Mouse (Mus musculus) heart, adult 11 months (tissue): ENCODE results near the gene Dirc2.

Experiments
- DNase-seq: peaks from one replicate; pipeline ENCODE4 v3.0.0; 2022

Gene Dirc2

GRCm38 (mm10) chr16:35768785-35769642, at the start of gene Dirc2:
Dirc2 (minus strand) TSS chr16:35769356.
- DNase-seq = peak; percentile 99

DNA sequence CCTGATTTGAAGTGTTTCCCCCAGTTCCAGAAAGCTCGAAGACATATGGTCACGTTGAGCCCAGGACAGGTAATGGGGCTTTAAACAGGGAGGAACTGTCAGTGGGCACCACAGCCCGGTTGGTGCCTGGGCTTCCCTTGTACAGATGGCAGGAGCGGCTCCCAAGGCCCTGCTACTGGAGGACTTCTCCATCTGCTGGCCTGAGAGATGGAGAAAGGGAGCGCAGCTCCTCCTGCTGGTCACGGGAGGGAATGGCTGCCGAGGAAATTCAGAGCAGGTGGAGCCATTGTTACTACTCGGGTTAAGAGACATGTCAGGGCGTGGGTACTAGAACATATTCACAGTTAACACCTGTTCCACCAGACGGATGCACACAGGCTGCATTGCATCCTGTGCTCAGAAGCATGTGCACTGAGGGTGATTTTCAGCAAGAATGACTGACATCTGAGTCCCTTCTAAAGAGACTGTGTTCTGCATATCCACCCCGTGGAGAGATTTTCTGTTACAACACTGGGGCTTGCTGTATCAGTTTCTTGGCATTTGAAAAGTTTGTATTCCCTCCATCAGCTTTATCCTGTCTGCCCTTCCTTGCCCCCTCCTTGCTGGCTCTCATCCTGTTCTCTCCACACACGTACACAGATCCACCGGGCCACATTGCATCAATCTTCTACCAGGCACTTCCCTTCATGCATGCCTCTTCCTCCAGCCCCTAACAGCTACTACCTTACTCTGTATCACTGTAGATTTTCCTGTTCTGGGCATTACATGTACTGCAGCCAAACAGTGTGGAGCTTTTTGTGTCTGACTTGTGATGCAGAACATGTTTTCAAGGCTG, 48.3 kb upstream of the Dirc2 start:
- peak; percentile 96 for DNase-seq

DNA sequence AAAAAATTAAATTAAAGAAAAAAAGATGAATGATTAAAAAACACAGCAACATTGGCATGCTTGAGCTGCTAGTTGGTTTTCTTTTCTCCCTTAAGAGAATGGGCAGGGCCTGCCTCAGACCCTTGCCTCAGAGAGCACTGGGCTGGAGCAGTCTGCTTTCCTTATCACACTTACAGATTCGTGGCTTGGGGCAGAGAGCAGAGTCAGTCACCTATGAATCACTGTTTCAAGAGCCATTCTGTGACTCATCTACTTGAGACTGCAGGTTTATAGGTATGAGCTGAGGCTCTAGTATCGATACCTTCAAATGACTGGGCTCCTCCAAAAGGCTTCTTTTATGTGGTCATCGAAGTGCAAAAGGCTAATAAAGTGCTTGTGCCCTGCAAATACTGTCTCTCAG, 44.0 kb upstream of the Dirc2 start:
- DNase-seq = no peak

DNA sequence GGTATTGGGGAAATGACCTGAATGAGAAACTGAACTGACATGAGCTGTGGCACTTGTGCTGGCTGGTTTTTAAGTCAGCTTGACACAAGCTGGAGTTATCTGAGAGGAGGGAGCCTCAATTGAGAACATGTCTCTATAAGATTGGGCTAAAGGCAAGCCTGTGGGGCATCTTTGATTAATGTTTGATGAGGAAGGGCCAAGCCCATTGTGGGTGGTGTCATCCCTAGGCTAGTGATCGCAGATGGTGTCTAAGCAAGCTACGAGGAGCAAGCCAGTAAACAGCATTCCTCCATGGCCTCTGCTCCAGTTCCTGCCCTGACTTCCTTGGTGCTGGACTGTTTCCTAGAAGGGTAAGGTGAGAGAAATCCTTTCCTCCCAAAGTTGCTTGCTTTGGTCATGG, 39.7 kb upstream of the Dirc2 start:
- no peak for DNase-seq

DNA sequence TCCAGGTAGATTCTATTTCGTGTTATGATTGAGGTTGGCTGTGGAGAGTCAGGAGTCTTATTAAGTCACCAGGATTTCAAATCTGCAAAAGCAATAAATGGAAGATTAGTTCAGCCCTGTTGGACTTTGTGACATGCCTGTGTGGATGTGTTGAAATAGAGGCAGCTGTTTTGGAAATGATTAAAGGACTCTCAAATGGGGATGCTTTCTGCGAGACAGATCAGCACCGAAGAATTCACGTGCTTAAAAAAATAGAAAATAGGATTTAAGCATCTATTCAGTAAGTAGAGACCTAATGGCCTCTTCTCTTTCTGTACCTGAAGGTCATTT, 38.5 kb upstream of the Dirc2 start:
- DNase-seq = no peak

- DNase-seq = no peak
These were observed 38.0 kb upstream of the Dirc2 start for GRCm38 (mm10) chr16:35806973-35807662.

- DNase-seq = no peak
These were observed 34.6 kb upstream of the Dirc2 start for GRCm38 (mm10) chr16:35803723-35804122.

GRCm38 (mm10) chr16:35802163-35802562, 33.0 kb upstream of the Dirc2 start:
- peak; percentile 96 for DNase-seq

DNA sequence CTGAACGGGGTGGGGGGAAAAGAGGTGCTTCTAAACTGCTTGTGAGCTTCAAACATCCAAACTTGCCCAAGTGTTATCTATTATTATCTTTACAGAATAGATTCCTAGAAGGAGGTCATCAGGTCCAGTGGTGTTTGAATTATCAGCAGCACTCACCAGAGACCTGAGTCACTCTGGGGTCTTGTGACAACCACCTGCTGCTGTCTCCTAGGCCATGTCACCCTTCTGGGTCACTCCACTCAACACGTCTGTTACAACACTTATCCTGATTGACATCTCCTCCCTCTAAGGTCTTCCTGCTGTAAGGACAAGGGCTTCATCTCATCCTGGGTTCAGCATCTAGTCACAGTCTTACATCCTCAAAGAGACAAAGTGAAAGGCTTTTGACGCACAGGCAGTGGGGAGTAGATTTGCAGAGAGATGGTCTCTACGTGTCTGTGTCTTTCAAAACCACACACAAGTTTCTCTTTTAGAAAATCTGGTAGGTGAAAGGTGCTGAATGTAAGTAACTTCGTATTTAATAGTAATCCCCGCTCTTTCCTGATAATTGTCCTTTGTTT, 22.9 kb upstream of the Dirc2 start:
- no peak for DNase-seq

DNA sequence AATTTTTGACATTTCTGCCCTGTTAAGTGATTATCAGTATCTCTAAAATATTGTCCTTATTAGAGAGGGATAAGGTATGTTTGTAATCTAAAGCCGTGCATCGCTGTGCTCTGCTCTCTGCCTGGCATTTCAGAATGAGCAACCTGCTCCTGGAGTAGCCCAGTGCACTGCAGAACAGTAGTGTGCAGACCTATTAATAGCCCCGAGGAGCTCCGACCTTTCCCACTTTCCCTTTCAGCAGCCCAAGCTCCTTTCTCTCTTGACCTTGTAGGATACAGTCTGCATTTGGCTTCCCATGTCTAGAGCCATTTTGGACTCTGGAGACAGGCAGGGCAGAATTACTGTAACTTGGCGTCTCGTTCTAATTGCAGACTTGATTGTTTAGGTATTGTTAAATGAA, 19.2 kb upstream of the Dirc2 start:
- peak; percentile 88 for DNase-seq

- peak; percentile 41 for DNase-seq
These were observed 18.5 kb upstream of the Dirc2 start for GRCm38 (mm10) chr16:35787568-35788189.

GRCm38 (mm10) chr16:35787163-35787562, 18.0 kb upstream of the Dirc2 start:
- DNase-seq = peak; percentile 75

DNA sequence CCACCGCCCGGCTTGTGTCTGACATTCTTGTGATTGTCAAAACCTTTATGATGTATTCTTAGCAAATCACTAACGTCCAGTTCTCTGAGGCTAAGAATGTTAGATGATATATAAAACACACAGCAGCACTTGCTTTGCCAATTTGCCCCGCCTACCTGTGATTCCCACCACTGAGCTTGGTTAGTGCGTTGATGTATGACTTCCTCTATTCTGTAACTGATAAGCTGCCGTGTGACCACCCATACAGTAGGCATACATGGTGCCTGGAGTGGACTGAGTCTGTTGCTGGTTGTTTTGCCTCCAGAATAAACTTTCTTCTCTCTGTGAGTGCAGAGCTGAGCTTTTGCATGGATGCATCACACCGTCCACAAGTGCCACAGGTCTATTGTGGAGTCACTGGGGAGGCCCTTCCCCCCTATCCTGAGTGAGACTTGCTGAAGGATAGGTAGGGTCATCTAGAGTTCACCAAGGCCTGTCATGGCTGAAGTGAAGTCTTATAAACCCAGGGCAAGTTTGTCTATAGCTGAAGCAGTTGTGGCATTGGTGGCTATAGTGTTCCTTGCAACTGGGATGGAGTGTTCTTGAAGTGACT, 15.1 kb upstream of the Dirc2 start:
- peak; percentile 54 for DNase-seq

DNA sequence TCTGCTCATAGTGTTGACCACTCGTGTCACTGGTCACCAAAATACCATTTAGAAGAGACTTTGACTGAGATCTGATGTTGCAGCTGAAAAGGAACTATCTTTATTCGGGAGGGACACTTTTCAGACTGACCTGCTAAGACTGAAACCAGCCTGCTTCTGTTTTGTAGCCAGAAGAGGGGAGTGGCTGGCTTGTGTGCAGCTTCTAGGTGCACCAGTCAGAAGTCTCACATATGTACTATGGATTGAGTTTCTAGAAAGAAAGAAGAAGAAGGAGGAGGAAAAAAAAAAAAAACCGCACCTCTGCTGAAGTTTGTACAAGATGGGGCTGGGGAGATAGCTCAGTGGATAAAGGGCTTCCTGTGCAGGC, 14.0 kb upstream of the Dirc2 start:
- no peak for DNase-seq

GRCm38 (mm10) chr16:35782451-35783206, 13.5 kb upstream of the Dirc2 start:
- DNase-seq = peak; percentile 73

DNA sequence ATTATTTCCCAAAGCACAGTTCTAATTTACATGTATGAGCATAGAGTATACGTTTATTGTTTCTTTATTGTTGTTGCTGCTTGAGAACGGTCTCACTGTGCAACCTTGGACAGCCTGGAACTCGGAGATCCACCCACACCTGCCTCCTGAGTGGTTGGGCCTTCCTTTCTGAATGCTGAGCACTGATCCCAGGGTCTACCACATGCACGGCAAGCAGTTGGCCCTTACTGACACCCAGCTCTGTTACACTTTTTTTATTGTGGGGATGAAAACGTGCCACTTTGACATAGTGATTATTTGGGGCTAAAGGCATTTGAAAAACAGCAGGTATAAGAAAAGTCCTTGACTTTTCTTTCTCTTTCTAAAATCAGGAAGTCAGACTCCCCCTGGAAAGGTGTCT, 12.5 kb upstream of the Dirc2 start:
- DNase-seq = peak; percentile 64

- peak; percentile 56 for DNase-seq
These were observed 11.9 kb upstream of the Dirc2 start for GRCm38 (mm10) chr16:35781096-35781495.

- DNase-seq = no peak
These were observed 10.5 kb upstream of the Dirc2 start for GRCm38 (mm10) chr16:35779681-35780080.

DNA sequence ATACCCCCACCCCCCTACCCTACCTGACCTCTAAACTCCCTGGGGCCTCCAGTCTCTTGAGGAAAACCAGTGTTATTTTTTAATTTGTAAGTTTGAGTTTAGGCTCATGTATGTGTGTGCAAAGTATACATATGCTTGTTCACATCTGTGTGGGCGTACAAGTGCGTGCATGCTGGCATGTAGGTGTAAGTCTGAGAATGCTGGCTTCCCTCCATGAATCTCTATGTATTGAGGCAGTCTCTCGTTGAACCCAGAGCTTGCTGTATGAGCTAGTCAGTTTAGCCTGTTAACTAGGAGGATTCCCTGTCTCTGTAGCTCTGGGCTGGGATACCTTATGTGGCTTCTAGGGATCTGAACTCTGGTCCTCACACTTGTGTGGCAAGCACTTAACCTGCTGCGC, 8.6 kb upstream of the Dirc2 start:
- peak; percentile 8 for DNase-seq

- DNase-seq = peak; percentile 85
These were observed 7.6 kb upstream of the Dirc2 start for GRCm38 (mm10) chr16:35776737-35777136.

GRCm38 (mm10) chr16:35775835-35776234, 6.7 kb upstream of the Dirc2 start:
- DNase-seq = no peak

DNA sequence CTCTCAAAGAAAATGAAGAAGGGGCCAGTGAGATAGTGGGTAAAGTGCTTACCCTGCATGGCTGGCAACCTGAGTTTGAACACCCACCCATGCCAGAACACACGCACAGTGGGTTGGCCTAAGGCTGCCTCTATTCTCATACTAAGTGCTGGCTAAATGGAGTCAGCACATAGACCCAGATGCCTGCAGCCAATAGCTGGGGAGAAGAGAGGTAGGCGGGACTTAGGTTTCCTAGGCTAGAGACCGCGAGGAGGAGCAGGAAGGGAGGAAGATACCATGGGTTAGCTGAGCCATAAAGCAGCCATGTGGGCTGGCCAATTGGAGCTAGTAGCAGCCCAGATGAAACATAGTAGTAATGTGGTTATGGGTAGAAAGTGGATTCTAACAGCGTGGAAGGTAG, 3.4 kb upstream of the Dirc2 start:
- DNase-seq = peak; percentile 78
